Mouse (Mus musculus): Measurements from ENCODE around the gene C1qb. TPM values are rescaled to one million over a fixed set of nuclear protein-coding genes. Genes with fewer than 3 reads are reported as not detected.
A peak's percentile ranks its signal among the peaks of the same experiment; 100 is the strongest.

The C1qb gene
- 62.0 and 62.4 TPM in 2 replicates for polyA plus RNA-seq (2015; fragmentation: Nextera tagmentation; extraction: Ambion mirVana)

DNA sequence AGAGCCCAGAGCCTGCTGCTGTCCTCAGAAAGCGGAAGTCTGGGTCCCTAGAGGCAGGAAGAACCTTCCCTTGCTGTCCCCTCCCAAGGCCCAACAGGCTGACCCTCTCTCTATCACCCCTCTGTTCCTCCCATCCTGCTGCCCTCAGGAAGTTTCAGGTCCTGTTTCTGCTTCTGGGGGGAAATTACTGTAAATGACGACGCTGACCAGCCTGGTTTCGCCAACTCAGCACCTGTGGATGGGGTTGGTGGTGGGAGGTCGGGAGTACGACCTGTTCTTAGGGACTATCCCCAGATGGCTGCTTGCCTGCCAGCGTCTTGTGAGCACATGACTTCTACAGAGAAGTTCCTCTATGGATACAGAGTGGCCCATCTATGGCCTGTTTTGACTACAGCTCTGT, at the start of gene C1qb:
TSS of gene C1qb (minus strand) at position 87 of the 400 bp plus-strand sequence.
- Histone ChIP-seq H3K27ac (replicated peaks) (no peak within 1 kb of the TSS), H3K4me3 (replicated peaks) (no peak within 1 kb of the TSS), H3K27me3 (replicated peaks) (peaks cover 4% of the 10 kb centered on the region; the same call in 1 of the 2 replicates), H3K36me3 (no peaks in the 10 kb centered on the region), H3K4me1 (peaks cover 8% of the 10 kb centered on the region; the same call in 1 of the 2 replicates), H3K4me2 (no peak within 1 kb of the TSS), H3K9ac (replicated peaks) (no peak within 1 kb of the TSS), H3K9me3 (replicated peaks) (no peaks in the 10 kb centered on the region)
- no peak for ATAC-seq (ENCODE audit: low FRiP score)
- WGBS, result 80% methylated on average over 7 of the region's 7 CpGs

DNA sequence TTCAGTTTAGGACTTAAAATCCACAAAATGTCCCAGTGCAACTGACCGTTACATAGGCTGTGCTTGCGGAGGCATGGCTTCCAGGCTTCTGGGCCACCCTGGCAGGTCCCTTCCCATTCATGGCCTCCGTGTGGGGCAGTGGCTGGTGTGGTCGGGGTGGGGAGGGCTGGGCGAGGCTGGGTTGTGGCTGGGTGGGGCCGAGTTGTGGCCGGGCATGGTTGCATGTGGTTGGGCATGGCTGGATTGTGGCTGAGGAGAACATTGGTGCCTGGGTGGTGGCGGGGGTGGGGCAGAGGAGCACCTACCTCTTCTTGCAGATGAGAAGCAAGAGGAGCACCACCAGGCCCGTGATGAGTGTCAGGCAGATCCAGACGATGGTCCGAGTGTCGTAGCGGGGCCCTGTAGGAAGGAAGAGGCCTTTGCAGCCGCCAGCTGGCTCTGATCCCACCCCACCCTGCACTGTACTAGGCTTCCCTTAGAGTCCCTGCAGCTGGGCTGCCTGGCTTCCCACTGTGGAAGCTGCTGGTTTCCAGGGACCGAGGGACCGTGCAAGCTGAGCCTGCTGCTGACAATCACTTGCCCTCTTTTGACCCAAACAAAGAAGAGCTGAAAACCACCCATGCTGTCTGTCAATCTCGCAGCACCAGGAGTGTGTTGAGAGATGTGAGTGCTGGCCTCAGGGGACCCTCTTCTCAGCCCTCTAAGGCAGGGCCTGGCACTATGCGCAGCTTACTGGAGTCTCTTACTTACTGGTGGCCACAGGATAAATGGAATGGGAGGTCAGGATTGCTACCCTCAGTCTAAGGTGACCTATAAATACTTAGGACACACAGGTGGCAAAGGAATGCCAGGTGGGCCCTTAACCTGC, 49.0 kb upstream of the C1qb start:
- Histone ChIP-seq H3K36me3 (peaks cover 10% of the 10 kb centered on the region), H3K9ac (replicated peaks) (no peak overlapping the region), H3K9me3 (replicated peaks) (no peaks in the 10 kb centered on the region), H3K4me2 (no peak overlapping the region), H3K27ac (replicated peaks) (no peak overlapping the region), H3K27me3 (replicated peaks) (peaks cover 11% of the 10 kb centered on the region), H3K4me1 (peaks cover 7% of the 10 kb centered on the region), H3K4me3 (replicated peaks) (no peak overlapping the region)
- WGBS, result 53% methylated on average over 18 of the region's 18 CpGs
- ATAC-seq (ENCODE audit: low FRiP score), result no peak

DNA sequence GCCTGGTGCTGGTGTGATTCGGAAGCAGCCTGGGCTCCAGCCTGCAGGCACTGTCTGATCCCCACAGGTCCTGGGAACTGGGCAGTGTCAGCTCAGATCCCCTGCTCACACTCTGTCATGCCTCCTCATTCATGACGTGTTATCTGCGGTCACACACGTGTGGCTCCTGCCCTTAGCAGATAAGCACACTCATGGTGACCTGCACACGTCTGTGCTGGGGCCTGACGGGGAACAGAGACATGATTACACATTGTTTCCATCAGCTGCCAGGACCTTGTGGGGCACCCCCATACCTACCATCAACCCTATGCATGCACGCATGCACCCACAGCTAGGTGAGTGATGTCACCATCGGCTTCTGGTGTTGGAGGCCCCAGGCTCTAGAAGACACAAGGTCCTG, 44.5 kb upstream of the C1qb start:
- Histone ChIP-seq H3K27me3 (replicated peaks) (no peaks in the 10 kb centered on the region), H3K9me3 (replicated peaks) (no peaks in the 10 kb centered on the region)
- 92% methylated on average over 8 of the region's 8 CpGs for WGBS

DNA sequence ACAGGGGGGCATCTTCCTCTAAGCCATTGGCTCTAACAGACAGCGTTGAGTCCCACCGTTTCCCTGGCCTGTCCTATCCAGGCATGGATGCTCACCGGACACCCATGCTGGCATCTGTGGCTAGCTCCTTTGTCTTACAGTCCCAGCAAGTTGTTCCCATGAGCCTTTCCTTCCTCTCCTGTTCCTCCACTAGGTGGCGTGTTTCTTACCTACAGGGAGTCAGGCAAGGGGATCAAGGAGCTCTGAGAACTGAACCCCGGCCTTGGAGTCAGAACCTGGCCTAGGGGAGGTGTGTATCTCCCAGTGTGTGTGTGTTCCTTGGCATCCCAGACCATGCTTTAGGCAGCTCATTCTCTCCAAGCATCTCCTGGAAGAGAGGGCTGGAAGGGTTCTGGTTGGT, 42.9 kb upstream of the C1qb start:
- 13% methylated on average over 5 of the region's 5 CpGs for WGBS
- Histone ChIP-seq H3K36me3 (peaks cover 4% of the 10 kb centered on the region), H3K9me3 (replicated peaks) (no peaks in the 10 kb centered on the region), H3K4me2 (no peak overlapping the region), H3K27me3 (replicated peaks) (no peaks in the 10 kb centered on the region), H3K9ac (replicated peaks) (no peak overlapping the region), H3K4me3 (replicated peaks) (no peak overlapping the region), H3K4me1 (peaks cover 34% of the 10 kb centered on the region), H3K27ac (replicated peaks) (no peak overlapping the region)
- no peak for ATAC-seq (ENCODE audit: low FRiP score)

More for the DNA sequence above, 44.5 kb upstream of the C1qb start:
- Histone ChIP-seq H3K4me2 (no peak overlapping the region), H3K27ac (replicated peaks) (no peak overlapping the region), H3K36me3 (peaks cover 4% of the 10 kb centered on the region), H3K9ac (replicated peaks) (no peak overlapping the region), H3K4me3 (replicated peaks) (no peak overlapping the region), H3K4me1 (peaks cover 35% of the 10 kb centered on the region)
- no peak for ATAC-seq (ENCODE audit: low FRiP score)

DNA sequence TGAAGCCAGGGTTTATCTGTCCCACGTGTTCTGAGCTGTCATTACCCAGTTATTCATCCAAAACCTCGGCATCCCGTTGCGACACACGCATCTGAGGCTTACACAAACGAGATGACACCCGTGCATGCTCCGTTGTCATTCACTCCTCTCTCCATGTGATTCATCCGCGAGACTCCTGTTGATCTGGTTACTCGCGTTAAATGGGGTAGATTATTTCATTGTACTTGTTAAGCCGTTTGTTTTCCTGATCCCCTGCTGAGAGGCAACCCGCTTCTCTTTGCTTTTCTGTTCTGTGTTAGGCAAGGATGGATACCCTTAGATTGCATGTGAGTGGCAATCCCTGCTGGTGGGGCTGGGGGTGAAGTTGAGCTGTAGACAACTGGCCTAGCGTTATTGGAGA, 39.8 kb upstream of the C1qb start:
- peak overlapping the region; percentile 79 for H3K27ac ChIP-seq (replicated peaks)
- 0 out of 2 replicates have a peak overlapping the region, but pooled peaks have one; percentile 5 for H3K4me2 ChIP-seq
- no peaks in the 10 kb centered on the region for H3K36me3 ChIP-seq
- 0 out of 2 replicates have a peak, but pooled peaks cover 4% of the 10 kb centered on the region for H3K27me3 ChIP-seq (replicated peaks)
- no peak overlapping the region for H3K4me3 ChIP-seq (replicated peaks)
- 7% methylated on average over 15 of the region's 15 CpGs for WGBS
- H3K4me1 ChIP-seq, result peaks cover 34% of the 10 kb centered on the region
- H3K9me3 ChIP-seq (replicated peaks), result no peaks in the 10 kb centered on the region
- 0 out of 2 replicates have a peak, but pooled peaks have one; percentile 12 for ATAC-seq (ENCODE audit: low FRiP score)
- H3K9ac ChIP-seq (replicated peaks), result no peak overlapping the region

DNA sequence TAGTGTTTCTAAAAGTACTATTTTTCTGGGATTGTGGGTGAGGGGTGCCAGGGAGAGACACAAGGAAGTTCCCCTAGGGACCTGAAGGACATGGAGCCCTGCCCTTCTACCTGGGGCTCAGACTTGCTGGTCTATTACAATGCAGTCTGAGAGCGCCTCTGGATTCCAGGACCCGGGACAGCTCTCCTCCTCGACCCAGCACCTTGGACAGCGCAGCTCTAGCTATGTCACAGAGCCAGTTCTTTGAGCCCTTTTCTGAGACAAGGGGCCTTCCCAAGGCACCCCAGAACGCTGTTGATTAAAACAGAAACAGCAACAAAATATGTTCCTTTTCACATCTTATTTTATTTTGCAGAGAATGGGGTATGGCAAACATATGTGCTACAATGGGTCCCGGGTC, 38.5 kb upstream of the C1qb start:
- Histone ChIP-seq H3K27me3 (replicated peaks) (0 out of 2 replicates have a peak, but pooled peaks cover 4% of the 10 kb centered on the region), H3K9me3 (replicated peaks) (no peaks in the 10 kb centered on the region)

DNA sequence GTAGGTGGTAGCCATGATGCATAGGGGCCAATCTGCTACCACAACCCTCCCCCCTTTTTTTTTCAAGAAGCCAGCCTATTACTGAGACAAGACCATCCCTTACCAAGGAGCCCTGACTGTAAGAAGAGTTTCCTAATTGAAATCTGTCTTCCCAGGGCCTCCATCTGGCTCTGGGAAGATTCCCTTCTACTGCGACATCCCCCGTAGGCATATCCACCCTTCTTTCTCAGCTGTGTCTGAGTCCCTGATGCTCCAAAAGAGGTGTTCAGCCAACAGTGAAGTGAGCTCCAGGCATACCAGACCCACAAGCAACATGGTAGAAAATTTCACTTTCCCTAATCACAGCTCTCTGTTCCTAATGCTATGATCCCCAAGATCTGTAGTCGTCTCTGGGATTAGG, 33.5 kb upstream of the C1qb start:
- Histone ChIP-seq H3K36me3 (no peaks in the 10 kb centered on the region), H3K9me3 (replicated peaks) (no peaks in the 10 kb centered on the region), H3K4me1 (peaks cover 18% of the 10 kb centered on the region), H3K27me3 (replicated peaks) (peaks cover 4% of the 10 kb centered on the region; the same call in 1 of the 2 replicates), H3K27ac (replicated peaks) (no peak overlapping the region), H3K9ac (replicated peaks) (no peak overlapping the region), H3K4me3 (replicated peaks) (no peak overlapping the region), H3K4me2 (no peak overlapping the region)
- ATAC-seq (ENCODE audit: low FRiP score), result no peak
- 88% methylated on average over 3 of the region's 3 CpGs for WGBS

More for the DNA sequence above, 38.5 kb upstream of the C1qb start:
- Histone ChIP-seq H3K4me3 (replicated peaks) (no peak overlapping the region), H3K9ac (replicated peaks) (no peak overlapping the region), H3K36me3 (no peaks in the 10 kb centered on the region), H3K27ac (replicated peaks) (no peak overlapping the region), H3K4me1 (peaks cover 31% of the 10 kb centered on the region), H3K4me2 (no peak overlapping the region)
- 11% methylated on average over 6 of the region's 6 CpGs for WGBS
- no peak for ATAC-seq (ENCODE audit: low FRiP score)

DNA sequence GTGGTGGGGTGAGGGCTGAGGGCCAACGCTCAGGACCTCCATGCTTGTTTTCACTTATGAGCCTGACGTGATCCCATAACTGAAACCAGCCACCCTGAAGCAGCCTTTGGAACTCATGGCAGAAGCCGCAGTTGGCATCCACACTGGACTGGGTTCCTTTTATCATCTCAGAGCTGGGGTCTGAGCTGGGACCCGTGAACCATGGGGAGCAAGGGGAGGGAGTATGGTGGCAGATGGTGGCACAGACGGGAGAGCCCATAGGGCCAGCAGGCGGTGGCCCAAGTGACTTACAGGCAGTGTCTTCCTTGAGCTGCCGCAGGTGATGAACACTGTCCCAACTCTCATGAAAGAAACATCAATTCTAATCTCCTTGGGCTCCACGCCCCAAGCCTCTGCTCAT, 32.8 kb upstream of the C1qb start:
- Histone ChIP-seq H3K4me1 (peaks cover 17% of the 10 kb centered on the region), H3K27me3 (replicated peaks) (peaks cover 4% of the 10 kb centered on the region; the same call in 1 of the 2 replicates), H3K4me2 (no peak overlapping the region), H3K27ac (replicated peaks) (no peak overlapping the region), H3K9me3 (replicated peaks) (no peaks in the 10 kb centered on the region), H3K9ac (replicated peaks) (no peak overlapping the region), H3K36me3 (no peaks in the 10 kb centered on the region), H3K4me3 (replicated peaks) (no peak overlapping the region)
- no peak for ATAC-seq (ENCODE audit: low FRiP score)
- WGBS, result 86% methylated on average over 8 of the region's 8 CpGs

DNA sequence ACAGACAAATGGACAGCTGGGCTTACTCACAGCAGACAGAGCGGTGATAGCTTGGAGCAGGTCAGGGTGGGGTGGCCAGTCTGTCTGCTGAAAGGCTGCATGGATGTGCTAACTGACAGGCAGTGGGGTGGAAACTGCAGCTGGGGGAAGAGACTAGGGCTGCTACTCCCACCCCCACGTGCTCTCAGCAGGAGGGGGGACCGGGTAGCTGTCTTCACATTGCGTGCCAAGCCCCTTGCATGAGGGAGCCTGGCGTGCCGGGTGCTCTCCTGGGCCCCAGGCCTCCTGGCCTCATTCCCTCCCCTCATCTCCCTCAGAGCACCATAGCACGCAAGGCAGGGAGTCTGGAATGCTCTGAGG, 31.2 kb upstream of the C1qb start:
- Histone ChIP-seq H3K4me1 (peaks cover 23% of the 10 kb centered on the region), H3K4me3 (replicated peaks) (no peak overlapping the region), H3K36me3 (no peaks in the 10 kb centered on the region), H3K9me3 (replicated peaks) (no peaks in the 10 kb centered on the region), H3K4me2 (no peak overlapping the region), H3K9ac (replicated peaks) (0 out of 2 replicates have a peak overlapping the region, but pooled peaks have one; percentile 17), H3K27ac (replicated peaks) (peak overlapping the region; percentile 56; the same call in 1 of the 2 replicates), H3K27me3 (replicated peaks) (peaks cover 9% of the 10 kb centered on the region; the same call in 1 of the 2 replicates)
- peak; percentile 25; the same call in 1 of the 2 replicates for ATAC-seq (ENCODE audit: low FRiP score)
- 33% methylated on average over 7 of the region's 7 CpGs for WGBS

DNA sequence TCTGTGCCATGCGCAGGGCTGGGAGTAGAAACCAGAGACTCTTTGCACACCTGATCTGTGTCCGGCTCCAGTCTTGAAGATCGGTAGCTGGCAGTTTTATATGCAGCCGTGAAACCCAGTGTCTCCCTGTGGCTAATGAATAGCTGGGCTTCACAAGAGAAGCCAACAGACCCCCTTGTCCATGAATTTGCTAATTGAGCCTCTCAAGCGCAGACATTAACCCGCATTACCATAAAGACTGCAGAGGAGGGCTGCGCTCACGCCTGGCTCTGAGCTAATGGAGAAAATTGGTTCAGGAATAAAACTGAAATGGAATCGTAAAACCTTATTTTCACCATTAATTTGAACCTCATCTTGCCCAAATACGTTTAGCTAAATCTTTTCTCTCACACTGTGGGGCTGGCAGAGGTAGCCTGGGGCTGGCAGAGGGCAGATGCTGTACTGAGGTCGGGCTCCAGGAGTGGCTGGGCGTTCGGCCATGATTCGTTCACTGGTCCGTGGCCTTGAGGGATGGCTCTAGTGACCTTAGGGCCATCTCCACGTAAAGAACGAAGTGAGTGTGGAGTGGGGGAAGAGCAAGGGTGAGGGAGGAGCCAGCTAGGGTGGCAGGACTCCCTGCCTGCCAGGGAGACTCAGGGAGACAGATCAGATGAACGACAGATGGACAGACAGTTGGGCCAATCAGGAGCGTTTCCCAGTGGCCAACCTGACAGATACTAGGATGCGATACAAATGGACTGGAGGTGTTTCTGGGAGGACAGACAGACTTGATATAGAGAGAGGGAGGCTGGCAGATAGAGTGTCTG, 30.6 kb upstream of the C1qb start:
- no peak overlapping the region for H3K9ac ChIP-seq (replicated peaks)

DNA sequence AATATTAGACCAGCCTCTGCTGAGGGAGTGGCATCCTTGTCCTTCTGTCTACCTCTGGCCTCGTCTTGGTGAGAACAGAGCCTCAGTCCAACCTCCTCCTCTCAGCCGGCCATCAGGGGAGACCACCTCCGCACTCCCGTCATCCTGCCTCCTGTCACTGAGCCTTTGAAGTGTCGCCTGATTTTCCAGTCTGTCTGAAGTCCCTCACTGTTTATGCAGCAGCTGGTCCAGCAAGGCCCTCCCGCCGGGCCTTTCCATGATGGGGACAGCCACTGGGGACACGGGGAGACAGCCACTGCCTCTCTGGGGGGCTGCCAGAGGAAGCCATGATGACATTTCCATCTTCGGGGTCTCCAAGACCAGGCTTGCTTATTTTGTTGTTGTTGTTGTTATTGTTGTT, 26.9 kb upstream of the C1qb start:
- no peak overlapping the region for H3K9ac ChIP-seq (replicated peaks)
- peaks cover 26% of the 10 kb centered on the region for H3K27me3 ChIP-seq (replicated peaks)
- H3K4me1 ChIP-seq, result peaks cover 35% of the 10 kb centered on the region
- no peak for ATAC-seq (ENCODE audit: low FRiP score)
- H3K36me3 ChIP-seq, result no peaks in the 10 kb centered on the region
- H3K4me2 ChIP-seq, result no peak overlapping the region
- H3K4me3 ChIP-seq (replicated peaks), result no peak overlapping the region
- H3K27ac ChIP-seq (replicated peaks), result no peak overlapping the region
- no peaks in the 10 kb centered on the region for H3K9me3 ChIP-seq (replicated peaks)
- WGBS, result 13% methylated on average over 9 of the region's 9 CpGs

More for the DNA sequence above, 30.6 kb upstream of the C1qb start:
- peak; percentile 30; the same call in 1 of the 2 replicates for ATAC-seq (ENCODE audit: low FRiP score)
- no peaks in the 10 kb centered on the region for H3K9me3 ChIP-seq (replicated peaks)
- peaks cover 27% of the 10 kb centered on the region for H3K4me1 ChIP-seq
- H3K4me2 ChIP-seq, result 0 out of 2 replicates have a peak overlapping the region, but pooled peaks have one; percentile 6
- H3K36me3 ChIP-seq, result no peaks in the 10 kb centered on the region
- WGBS, result 33% methylated on average over 20 of the region's 20 CpGs
- peaks cover 9% of the 10 kb centered on the region for H3K27me3 ChIP-seq (replicated peaks)
- no peak overlapping the region for H3K4me3 ChIP-seq (replicated peaks)
- peak overlapping the region; percentile 56; the same call in 1 of the 2 replicates for H3K27ac ChIP-seq (replicated peaks)

All from neural tube, embryonic 15.5 days (tissue).